Mouse (Mus musculus) spleen, adult 18-20 months (tissue): ENCODE results near the gene Nek2.

Source experiments
- DNase-seq, 2 experiments: peaks; one replicate each; pipeline ENCODE4 v3.0.0; 2022; ENCODE audit warnings: mixed read lengths in 2 of 2

Nek2 gene

GRCm38 (mm10) chr1:191816596-191816995 is 4.6 kb upstream of the Nek2 start:
- DNase-seq = no peak

DNA sequence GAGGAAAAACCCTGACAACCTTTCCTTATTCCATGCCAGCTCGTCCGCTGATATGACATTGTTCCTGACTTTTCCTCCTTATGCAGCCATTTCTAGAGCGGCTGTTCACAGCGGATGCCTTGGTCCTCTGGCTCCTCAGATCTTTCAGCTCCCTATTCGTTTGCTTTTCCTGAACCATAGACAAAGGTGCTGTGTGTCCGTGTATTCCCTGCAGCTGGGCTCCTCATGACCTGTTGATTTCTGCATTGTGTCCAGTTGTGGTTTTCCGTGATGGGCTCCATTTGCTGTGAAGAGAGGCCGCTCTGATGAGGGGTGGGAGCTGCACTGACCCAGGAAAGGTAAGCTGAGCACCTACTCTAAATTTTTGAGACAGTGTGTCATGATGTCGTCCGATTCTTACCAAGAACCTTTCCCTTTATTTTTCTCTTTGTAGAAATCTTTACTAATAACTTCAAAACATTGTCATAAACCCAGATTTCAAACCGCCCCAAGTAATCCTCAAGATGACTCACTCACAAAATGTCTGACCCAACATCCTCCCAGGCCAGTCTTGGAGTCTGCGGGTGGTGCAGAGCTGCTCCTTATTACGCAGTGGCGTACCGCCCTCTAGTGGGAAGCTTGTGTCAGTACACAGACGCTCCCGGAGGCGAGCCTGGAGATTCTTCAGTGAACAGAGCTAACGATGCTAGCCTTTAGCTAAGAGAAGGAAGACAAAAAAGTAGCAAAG is 3.7 kb upstream of the Nek2 start:
- peak; percentile 71 to 75 for DNase-seq

DNA sequence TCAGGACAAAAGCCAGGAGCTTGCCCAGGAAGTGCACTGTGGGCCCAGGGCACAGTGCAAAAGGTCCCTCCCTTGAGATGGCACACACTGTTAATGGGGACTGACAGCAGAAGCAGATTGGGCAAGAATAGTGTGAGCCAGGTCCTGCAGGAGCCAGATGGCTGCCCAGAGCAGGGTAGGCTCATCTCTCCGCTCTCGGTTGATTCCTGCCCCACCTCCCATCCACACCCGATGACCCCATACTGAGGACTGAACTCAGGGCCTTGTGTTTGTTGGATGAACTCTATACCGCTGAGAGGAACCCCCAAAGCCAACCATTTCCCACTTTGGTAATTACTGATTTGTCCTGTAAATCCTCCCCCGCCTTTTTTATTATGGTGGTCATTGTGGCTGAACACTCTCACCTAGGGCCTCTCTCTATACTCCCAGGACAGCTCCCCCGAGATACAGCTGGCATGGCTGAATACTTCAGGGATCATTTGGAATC is 3.1 kb upstream of the Nek2 start:
- no peak for DNase-seq

GRCm38 (mm10) chr1:191819026-191819425 is 2.2 kb upstream of the Nek2 start:
- DNase-seq = no peak

DNA sequence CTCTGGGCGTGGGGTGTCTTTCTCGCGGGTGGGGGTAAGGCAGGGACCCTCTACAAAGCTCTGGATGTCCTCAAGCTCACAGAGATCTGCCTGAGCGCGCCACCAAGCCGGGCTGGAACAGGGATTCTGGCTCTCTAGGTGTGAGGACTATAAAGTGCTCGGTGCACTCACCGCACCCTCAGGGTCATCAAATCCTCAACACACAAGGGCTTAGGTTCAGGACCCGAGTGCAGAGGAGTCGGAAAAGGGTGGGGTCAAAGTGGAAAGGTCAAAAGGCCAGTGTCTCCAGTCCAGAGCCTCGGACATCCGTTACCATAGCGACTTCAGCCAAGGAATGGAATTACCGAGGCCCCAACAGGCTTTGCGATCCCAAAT is 306 bp upstream of the Nek2 start:
- peak in 1 of 2 experiments; percentile 12 for DNase-seq

GRCm38 (mm10) chr1:191829124-191829523 is 7.9 kb downstream of the Nek2 start:
- no peak for DNase-seq

- no peak for DNase-seq
These were observed 12.2 kb downstream of the Nek2 start for GRCm38 (mm10) chr1:191833396-191833795.

- DNase-seq = peak; percentile 56 to 74
These were observed 13.6 kb downstream of the Nek2 start for GRCm38 (mm10) chr1:191834825-191835224.

GRCm38 (mm10) chr1:191836318-191836985 is 15.2 kb downstream of the Nek2 start:
- no peak for DNase-seq

DNA sequence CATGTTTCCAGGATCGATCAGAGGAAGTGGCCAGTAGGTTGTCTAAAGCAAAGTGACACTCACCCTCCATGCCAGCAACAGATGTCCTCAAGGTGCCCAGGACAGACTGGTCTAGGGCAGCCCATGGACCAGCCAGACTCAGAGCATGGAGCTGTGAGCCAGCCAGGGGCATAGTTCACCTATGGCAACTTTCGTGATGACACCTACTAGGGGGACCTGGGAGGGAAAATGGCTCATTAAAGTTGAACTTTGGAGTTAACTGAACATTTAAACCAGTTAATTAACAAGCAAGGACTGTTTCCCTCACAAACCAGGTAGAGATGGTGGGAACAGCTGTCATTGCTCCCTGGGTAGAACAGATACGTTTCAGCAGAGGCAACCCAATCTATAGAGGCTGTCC is 16.4 kb downstream of the Nek2 start:
- DNase-seq = no peak

- no peak for DNase-seq
These were observed 17.9 kb downstream of the Nek2 start for GRCm38 (mm10) chr1:191838994-191839741.

GRCm38 (mm10) chr1:191840774-191841565 is 19.7 kb downstream of the Nek2 start:
- DNase-seq = no peak

- no peak for DNase-seq
These were observed 21.0 kb downstream of the Nek2 start for GRCm38 (mm10) chr1:191842247-191842646.

GRCm38 (mm10) chr1:191846667-191847066 is 25.4 kb downstream of the Nek2 start:
- no peak for DNase-seq

- DNase-seq = no peak
These were observed 28.3 kb downstream of the Nek2 start for GRCm38 (mm10) chr1:191849501-191849900.

DNA sequence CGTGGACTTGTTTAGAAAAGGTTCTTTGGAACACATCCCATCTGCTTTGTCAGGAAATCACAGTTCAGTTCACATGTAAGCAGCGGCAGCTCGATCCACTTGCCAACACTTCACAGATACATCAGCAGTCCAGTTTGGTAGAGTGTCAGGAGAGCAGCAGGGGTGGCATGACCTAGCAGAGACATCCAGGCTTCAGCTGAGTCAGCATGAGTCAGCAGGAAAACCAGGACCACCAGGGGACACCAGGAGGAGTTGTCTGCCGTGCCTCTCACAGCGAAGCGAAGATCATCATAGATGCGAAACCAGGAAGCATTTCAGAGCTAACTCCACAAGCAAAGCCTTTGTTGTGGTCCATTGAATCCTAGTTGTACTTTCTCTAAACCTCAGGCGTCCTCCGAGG is 32.2 kb downstream of the Nek2 start:
- DNase-seq = no peak

DNA sequence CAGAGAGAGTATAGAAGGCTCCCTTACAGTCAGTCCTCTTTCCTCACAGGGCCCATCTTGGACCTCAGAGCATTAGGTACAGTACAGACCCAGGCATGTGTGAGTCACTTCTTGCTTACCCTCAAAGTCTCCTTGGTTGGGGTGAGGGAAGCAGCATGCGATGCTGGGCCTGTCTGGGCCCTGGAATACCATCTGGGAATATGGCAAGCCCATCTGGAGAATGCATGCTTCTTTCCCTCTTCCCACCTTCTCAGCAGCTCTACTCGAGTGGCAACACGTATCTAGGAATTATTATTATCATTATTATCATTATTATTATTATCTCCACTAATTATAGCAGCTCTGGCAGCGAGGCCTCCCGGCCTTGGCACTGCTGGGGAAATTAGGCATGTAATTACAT is 33.5 kb downstream of the Nek2 start:
- DNase-seq = no peak

- DNase-seq = no peak
These were observed 34.1 kb downstream of the Nek2 start for GRCm38 (mm10) chr1:191855136-191855878.

DNA sequence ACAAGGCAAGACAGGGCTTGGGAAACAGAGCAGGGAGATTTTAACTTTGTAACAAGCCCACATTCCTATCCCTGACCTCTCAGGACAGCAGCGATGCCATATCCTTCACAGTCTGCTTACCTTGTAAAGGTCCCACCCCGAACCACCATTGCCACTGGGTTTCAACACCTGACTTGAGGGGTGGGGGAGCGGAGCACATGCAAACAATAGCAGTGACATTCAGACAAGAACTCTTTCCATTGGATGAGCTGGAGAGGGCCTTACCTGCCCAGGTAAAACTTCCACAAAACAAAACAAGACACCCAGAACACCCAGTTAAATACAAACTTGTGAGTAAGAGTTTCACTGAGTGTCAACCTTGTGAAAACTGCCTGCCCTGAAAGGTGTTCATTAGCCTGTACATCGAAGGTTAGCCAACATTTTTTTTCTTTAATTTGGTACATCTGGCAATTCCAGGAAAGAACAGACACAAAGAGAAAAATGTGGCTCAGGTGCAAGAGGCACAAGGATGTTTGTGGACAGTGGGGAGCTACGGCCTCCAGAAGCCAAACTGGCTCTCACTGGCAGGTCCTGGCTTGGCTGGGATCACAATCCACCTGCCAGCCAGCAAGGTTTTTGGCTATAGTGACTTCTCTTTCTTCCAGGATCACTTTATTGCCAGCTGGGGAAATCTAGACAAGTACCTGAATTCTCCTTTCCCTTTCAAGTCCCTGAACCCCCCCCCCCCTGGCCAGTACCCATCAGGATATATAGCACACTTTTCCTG is 35.8 kb downstream of the Nek2 start:
- no peak for DNase-seq

GRCm38 (mm10) chr1:191858136-191858535 is 36.9 kb downstream of the Nek2 start:
- DNase-seq = no peak

DNA sequence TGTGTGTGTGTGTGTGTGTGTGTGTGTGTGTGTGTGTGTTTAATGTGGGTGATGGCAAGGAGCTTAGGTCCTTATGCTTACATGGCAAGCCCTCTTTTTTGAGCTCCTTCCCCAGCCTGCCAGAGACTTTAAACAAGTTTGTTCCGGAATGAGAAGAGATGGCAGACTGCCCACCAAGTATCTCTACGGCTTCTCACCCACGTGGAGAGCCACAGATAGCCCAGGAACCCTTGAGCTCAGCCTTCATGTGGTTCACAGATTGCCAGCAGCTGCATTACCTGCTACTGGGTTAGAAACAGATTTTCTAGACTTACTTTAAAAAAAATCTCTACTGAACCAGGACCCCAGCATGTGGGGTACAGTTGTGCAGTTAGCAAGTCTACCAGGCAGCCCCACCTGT is 38.6 kb downstream of the Nek2 start:
- DNase-seq = no peak
